Mouse (Mus musculus): ENCODE data around the gene Prr23a2. TPM values are rescaled to one million over a fixed set of nuclear protein-coding genes. Genes with fewer than 3 reads are reported as not detected.

Prr23a2 gene
- polyA plus RNA-seq, 1 experiment from 2014 or later, result not detected

Other genes with a start within 250 kb of the Prr23a2 start
- not detected in 2 replicates for gene Prr23a1, start 14.0 kb upstream of the Prr23a2 start, polyA plus RNA-seq (2014; fragmentation: Nextera tagmentation; extraction: Ambion mirVana)
- gene Prr23a3, start 8.3 kb downstream of the Prr23a2 start, polyA plus RNA-seq (2014; fragmentation: Nextera tagmentation; extraction: Ambion mirVana), result not detected in 2 replicates
- not detected in 2 replicates for gene 7420426K07Rik, start 46.6 kb downstream of the Prr23a2 start, polyA plus RNA-seq (2014; fragmentation: Nextera tagmentation; extraction: Ambion mirVana)
- gene Foxl2, start 98.8 kb downstream of the Prr23a2 start, polyA plus RNA-seq (2014; fragmentation: Nextera tagmentation; extraction: Ambion mirVana), result 1.0 and 1.5 TPM in 2 replicates
- gene Faim, start 129.9 kb downstream of the Prr23a2 start, polyA plus RNA-seq (2014; fragmentation: Nextera tagmentation; extraction: Ambion mirVana), result 39.7 and 43.5 TPM in 2 replicates
- not detected in 2 replicates for gene Gm1123, start 179.2 kb downstream of the Prr23a2 start, polyA plus RNA-seq (2014; fragmentation: Nextera tagmentation; extraction: Ambion mirVana)